In genomic region chr2:24750051-24750450, GRCm38 (mm10) we compare ENCODE assay signal across 10 mouse cellular contexts. TPM values are rescaled to one million over a fixed set of nuclear protein-coding genes. Genes with fewer than 3 reads are reported as not detected.
"Had no signal": no experiment of that assay in that cellular context is flagged by ENCODE, and none has a peak within 500 bp of the region (broad histone marks: within the 10 kb centered on the region; RNA-seq: fewer than 3 reads in every experiment).

No protein-coding gene starts in this region.

- DNase-seq: kidney, adult 2 months; kidney, postnatal 36 days; lung, embryonic 14.5 days; lung, postnatal 10 days; lung, postnatal 4 days; midbrain, embryonic 14.5 days; retina, postnatal 1 day; right cerebral cortex, postnatal 4 days; spleen, adult 18-20 months had no signal

RNA-seq across cellular contexts. Expression of gene Cacna1b, which starts 12.9 kb away (rescaled TPM):
- total RNA-seq: megakaryocyte, adult 5-6 weeks had no signal
